Mouse (Mus musculus) cerebellum, postnatal 25 days (tissue): Measurements from ENCODE around the gene Leng9.

Experiments used
- DNase-seq, 2 experiments: peaks; one replicate each; pipeline ENCODE4 v3.0.0; 2021; ENCODE audit warnings: mixed read lengths in 2 of 2

Gene Leng9

GRCm38 (mm10) chr7:4144046-4144445, 6.1 kb downstream of the Leng9 start:
- no peak for DNase-seq

- no peak for DNase-seq
Observed at GRCm38 (mm10) chr7:4143506-4143905, 6.7 kb downstream of the Leng9 start.

- peak in 1 of 2 experiments; percentile 28 for DNase-seq
Observed at GRCm38 (mm10) chr7:4142796-4143445, 7.3 kb downstream of the Leng9 start.

GRCm38 (mm10) chr7:4141648-4142325, 8.4 kb downstream of the Leng9 start:
- DNase-seq = peak in 1 of 2 experiments; percentile 15

- peak in 1 of 2 experiments; percentile 5 for DNase-seq
Observed at GRCm38 (mm10) chr7:4139391-4139790, 10.8 kb downstream of the Leng9 start.

- peak in 1 of 2 experiments; percentile 9 for DNase-seq
Observed at GRCm38 (mm10) chr7:4138671-4139070, 11.5 kb downstream of the Leng9 start.

- DNase-seq = no peak
Observed at GRCm38 (mm10) chr7:4138181-4138580, 12.0 kb downstream of the Leng9 start.

- peak in 1 of 2 experiments; percentile 15 for DNase-seq
Observed at GRCm38 (mm10) chr7:4137746-4138145, 12.4 kb downstream of the Leng9 start.

GRCm38 (mm10) chr7:4136771-4137531, 13.2 kb downstream of the Leng9 start, which contains the start of gene Leng8:
Gene Leng8 (plus strand): TSS chr7:4137039.
- DNase-seq = peak; percentile 99 to 100

- no peak for DNase-seq
Observed at GRCm38 (mm10) chr7:4136404-4136770, 13.8 kb downstream of the Leng9 start.

- no peak for DNase-seq
Observed at GRCm38 (mm10) chr7:4134911-4135310, 15.3 kb downstream of the Leng9 start.

GRCm38 (mm10) chr7:4132998-4133397, 17.2 kb downstream of the Leng9 start:
- DNase-seq = peak in 1 of 2 experiments; percentile 12

- DNase-seq = peak in 1 of 2 experiments; percentile 16
Observed at GRCm38 (mm10) chr7:4132581-4132980, 17.6 kb downstream of the Leng9 start.

- peak in 1 of 2 experiments; percentile 11 for DNase-seq
Observed at GRCm38 (mm10) chr7:4131964-4132363, 18.2 kb downstream of the Leng9 start.

- peak; percentile 89 to 94 for DNase-seq
Observed at GRCm38 (mm10) chr7:4130686-4131452, 19.3 kb downstream of the Leng9 start.

- no peak for DNase-seq
Observed at GRCm38 (mm10) chr7:4128860-4129259, 21.3 kb downstream of the Leng9 start.

GRCm38 (mm10) chr7:4127894-4128293, 22.3 kb downstream of the Leng9 start:
- no peak for DNase-seq

- peak in 1 of 2 experiments; percentile 11 for DNase-seq
Observed at GRCm38 (mm10) chr7:4126992-4127785, 23.0 kb downstream of the Leng9 start.

- peak in 1 of 2 experiments; percentile 22 for DNase-seq
Observed at GRCm38 (mm10) chr7:4125306-4125705, 24.9 kb downstream of the Leng9 start.

GRCm38 (mm10) chr7:4124856-4125255, 25.3 kb downstream of the Leng9 start:
- no peak for DNase-seq

- DNase-seq = peak; percentile 67 to 72
Observed at GRCm38 (mm10) chr7:4124315-4124759, 25.8 kb downstream of the Leng9 start.

GRCm38 (mm10) chr7:4123732-4124131, 26.4 kb downstream of the Leng9 start:
- DNase-seq = peak; percentile 78 to 90
